Mouse (Mus musculus): Measurements from ENCODE around the gene Foxn3.

- no peak for TF ChIP-seq TBP (conservative IDR thresholded peaks at IDR 0.05; ENCODE audit: low read depth, low read length)
- no peak for TF ChIP-seq ZC3H11A (IDR thresholded peaks at IDR 0.05; ENCODE audit: low read depth, low read length)
- no peak for TF ChIP-seq NRF1 (IDR thresholded peaks at IDR 0.05; ENCODE audit: low read depth, low read length)
- no peak for TF ChIP-seq CTCF (conservative IDR thresholded peaks at IDR 0.05 in 1 of 2, IDR thresholded peaks at IDR 0.05 in 1 of 2; ENCODE audit: low read depth in 2 of 2, low read length in 2 of 2)
- TF ChIP-seq ZKSCAN1 (IDR thresholded peaks at IDR 0.05; ENCODE audit: borderline replicate concordance, low read depth, low read length): no peak
- TF ChIP-seq UBTF (IDR thresholded peaks at IDR 0.05; ENCODE audit: low read depth, low read length): no peak
- TF ChIP-seq MXI1 (IDR thresholded peaks at IDR 0.05; ENCODE audit: low read depth, low read length): no peak
- TF ChIP-seq ZNF384 (IDR thresholded peaks at IDR 0.05; ENCODE audit: low read depth, low read length): no peak
- TF ChIP-seq EP300 (IDR thresholded peaks at IDR 0.05; ENCODE audit: low read length): no peak
- no peak for TF ChIP-seq MYC (IDR thresholded peaks at IDR 0.05; ENCODE audit: low read depth, low read length)
- TF ChIP-seq POLR2A (IDR thresholded peaks at IDR 0.05; ENCODE audit: low read depth, low read length): no peak
- TF ChIP-seq PAX5 (IDR thresholded peaks at IDR 0.05; ENCODE audit: low read length): no peak
Observed at GRCm38 (mm10) chr12:99297792-99298191, 265.6 kb downstream of the Foxn3 start.

Measured in CH12.LX (cell line).